Mouse (Mus musculus): ENCODE measurements around the gene Lrch1.

Lrch1 gene

DNA sequence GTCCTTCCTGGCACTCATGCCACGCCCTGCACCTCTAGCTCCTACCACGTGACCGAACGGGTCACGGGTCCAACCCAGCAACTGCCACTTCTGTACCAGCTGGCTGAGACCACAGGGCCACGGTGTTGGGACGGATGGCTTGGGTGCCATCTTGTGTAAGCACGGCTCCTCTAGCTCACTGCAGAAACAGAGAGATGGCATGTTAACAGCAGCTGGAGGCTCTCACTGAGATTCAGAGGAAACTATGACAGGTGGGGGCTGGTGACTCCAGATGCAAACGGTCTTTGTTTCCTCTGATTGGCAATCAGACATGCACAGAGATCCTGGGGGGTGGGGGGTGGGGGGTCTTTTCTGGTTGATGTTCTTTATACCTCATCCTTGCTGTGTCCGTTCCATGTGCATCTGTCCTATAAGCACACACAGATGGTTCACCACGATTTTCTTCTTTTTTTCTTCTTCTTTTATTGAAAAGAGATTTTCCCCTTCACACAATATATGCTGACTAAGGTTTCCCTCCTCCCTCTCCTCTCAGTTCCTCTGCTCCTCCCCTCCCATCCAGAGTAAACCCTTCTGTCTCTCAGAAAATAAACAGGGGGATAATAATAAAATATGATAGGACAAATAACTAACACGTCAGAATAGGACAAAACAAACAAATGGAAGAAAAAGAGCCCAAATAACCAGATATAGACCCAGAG is 25.5 kb downstream of the Lrch1 start:
- DNase-seq (ENCODE audit: low read depth, low spot score), result no peak

DNA sequence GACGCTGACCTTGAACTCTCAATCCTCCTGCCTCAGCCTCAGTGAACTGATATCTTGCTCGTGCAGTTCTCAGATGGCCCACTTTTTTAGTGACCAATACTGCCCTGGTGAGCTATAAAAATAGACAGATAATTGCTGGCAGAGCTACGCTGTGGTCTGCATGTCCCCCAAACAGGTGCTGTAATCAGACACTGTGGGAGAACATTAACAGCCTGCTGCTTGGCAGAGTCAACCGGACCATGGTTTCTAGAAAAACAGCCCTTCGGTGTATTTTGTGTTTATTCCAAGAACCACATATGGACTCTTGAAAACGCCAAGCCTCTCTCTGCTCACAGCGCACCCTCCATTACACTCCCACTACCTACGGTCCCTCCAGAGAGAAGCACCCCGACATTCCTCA is 26.2 kb downstream of the Lrch1 start:
- no peak for DNase-seq (ENCODE audit: low read depth, low spot score)

DNA sequence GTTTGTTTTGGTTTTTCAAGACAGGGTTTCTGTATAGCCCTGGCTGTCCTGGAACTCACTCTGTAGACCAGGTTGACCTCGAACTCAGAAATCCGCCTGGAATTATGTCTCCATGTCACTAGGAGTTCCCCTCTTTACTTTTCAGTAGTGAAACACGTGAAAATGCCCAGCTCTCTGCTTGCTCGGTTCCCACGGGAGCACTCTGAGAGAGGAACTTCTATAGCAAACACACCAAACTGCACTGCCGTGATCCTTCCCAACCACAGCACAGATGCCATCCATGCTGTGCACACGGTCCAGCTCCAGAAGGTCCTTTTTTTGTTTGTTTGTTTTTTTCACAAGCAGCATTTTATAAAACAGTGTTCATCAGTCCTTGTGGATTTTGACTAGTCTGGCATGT is 28.5 kb downstream of the Lrch1 start:
- DNase-seq (ENCODE audit: low read depth, low spot score), result no peak

DNA sequence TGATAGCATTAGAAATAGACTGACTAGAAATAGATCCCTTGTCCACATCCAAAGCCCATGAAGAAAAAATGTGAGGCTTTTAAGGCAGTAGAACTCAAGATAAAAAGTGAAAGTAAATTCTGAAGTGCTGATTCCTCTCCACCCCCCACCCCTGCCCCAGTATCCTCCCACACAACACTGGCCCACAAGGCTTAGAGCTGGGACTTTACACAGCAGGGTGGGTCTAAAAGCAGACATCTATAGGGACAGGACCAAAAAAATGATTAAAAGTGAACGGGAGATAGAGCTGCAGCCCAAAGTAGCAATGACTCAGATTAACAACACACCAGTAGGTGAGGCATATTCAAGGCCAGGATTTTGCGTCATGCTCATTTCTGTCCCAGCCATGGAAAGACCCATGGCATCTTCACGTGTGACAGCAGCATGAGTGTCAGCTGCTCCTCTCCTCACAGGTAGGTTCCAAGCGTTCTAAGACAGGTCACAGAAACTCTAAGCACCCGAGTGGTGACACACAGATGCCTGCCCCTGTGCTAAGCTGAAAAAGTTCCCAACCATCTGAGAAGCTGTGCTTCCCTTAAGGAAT is 29.1 kb downstream of the Lrch1 start:
- peak; percentile 39 for DNase-seq (ENCODE audit: low read depth, low spot score)

DNA sequence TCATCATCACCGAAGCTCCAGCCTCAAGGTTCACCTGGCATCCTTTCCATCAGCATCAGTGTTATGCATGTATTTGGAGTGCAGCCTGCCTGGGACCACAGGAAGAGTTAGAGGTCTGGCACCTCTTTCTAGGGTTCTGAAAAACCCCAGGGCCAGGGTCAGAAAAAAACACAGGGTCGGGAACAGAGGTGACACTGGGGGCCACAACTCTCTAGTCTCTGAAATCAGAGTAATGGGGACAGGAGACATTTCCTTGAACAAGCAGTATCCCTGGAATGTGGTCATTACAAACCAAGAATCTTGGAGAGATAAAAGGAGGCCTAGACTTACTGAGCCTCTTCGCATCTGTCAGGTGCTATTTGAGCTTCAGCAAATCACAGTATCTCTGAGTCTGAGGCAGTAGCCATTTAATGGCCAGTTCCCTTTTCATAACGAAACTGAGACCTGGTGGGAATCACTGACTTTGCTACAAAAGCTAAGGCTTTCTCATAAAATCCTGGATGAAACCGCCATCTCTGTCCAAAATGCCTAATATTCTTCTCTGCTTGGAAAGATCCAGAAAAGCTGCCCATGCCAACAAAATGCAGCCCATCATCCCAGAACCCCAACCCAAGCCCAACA is 30.1 kb downstream of the Lrch1 start:
- no peak for DNase-seq (ENCODE audit: low read depth, low spot score)

DNA sequence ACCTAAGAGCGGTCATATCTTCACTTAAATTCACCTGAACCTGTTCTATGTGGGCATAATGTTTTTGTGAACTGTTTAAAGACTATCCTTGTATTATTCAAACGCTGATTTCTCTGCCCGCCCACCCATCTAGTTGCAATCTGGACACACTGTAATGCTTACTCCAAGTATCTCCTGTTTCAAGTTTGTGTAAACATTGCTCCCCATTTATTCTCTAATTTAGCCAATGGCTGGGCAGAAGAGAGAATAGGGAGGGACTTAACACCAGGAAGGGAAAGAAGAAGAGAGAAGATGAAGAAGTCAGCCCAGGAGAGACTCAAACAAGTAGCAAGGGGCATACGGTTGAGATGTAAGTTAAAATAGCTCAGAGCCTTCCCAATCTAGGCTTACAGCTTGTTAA is 31.0 kb downstream of the Lrch1 start:
- DNase-seq (ENCODE audit: low read depth, low spot score), result no peak

DNA sequence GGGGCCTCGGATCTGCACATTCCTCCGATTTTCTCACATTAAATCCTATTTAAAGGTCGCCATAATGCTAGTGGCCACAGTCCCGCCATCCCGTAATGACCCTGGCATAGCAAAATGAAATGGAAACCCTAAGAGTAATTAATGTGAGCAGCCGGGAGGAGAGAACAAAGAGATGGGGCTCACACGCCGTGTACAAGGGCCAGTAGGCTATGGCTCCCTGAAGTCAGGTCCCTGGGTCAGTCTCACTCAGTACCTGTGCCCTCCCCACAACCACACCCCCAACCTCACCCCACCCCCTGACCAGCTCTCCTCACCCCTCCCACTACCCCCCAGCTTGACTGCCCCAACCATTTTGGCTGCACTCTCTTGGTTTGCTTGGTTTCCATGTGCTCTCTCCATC is 31.6 kb downstream of the Lrch1 start:
- DNase-seq (ENCODE audit: low read depth, low spot score), result no peak

DNA sequence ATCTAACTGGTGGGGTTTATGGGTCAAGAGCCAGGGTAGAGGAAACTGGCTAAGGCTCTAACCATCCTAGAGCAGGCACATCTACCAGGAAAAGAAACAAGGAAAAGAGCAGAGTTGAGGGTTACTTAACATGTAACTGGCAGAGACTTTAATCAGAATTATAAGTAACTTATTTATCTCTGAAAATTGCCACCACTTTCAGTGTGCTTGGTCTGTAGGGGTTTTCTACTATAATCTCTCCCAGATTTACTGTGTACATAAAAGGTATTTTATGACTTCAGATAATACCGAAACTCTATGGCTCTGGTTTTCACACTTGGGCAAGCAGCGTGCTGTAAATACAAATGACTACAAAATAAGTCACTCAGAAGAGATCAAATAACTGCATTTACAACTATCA is 32.0 kb downstream of the Lrch1 start:
- no peak for DNase-seq (ENCODE audit: low read depth, low spot score)

DNA sequence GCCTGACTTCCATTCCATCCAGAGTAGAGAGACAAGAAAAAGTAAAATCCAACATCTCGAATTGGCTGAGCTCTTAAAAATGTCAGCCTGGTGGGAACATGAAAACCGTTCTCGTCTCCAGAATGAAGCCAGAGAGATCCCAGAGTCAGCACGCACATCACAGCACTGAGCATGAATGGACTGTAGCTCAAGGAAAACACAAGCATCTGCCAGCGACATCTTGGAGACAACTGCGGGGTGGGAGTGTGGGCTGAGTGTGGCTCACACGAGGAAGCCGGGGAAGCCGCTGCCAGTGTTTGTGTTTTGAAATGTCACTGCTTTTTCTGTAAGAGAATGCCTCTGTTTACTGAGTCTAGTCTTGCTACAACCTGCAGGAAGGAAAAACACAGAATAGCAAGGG is 32.7 kb downstream of the Lrch1 start:
- no peak for DNase-seq (ENCODE audit: low read depth, low spot score)

DNA sequence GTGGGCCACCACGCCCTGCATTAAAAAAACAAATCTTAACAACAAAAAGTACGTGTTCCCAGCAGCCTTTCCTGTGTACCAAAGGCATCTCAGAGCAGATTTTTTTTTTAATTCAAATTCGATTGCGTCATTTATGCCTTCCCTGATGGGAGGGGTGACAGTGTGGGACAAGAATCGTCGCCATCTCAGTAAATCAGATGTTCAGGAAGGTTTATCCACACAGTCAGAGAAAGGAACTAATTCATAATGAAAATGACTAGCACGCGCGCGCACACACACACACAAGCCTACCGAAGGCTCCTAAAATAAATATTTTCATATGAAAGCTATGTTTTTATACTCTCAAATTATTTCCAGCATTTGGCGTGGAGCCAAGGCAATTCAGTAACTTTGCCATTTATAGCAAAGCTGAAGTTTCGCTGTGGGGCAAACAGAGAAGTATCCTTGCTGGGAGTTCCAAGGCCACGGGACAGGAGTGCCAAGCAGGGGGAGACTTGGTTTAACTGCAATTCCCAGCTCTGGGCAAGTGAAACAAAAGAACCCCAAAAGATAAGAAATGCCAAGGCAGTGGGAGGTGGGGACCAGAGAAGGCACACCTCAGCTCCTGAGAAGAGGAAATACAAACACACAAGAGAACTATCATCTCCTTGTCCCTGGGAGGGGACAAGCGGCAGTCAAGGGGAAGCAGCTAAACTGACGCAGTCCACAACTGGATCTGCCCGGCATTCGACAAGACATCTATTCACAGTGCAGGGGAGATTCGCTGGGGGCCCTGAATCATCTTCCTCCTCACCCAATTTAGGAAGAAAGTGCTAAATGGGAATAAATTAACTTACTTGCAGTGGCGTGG is 34.1 kb downstream of the Lrch1 start:
- DNase-seq (ENCODE audit: low read depth, low spot score), result no peak

DNA sequence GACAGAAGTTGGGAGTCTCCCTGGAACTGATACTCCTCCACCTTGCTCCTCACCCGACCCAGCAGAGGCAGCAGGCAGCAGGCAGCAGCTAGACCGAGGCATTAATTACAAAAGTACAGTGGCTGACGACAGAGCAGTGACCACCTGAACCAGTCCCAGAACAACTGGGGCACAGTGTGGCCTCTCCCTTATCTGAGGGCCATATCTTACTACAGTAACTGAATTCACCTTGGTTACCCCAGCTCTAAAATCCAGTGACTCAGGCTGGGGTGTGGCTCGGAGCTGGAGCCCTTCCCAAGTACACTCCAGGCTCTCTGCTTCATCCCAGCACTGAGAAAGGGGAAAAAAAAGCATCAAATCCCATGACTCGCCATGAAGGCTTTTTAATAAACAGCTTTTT is 37.3 kb downstream of the Lrch1 start:
- DNase-seq (ENCODE audit: low read depth, low spot score), result peak; percentile 90

DNA sequence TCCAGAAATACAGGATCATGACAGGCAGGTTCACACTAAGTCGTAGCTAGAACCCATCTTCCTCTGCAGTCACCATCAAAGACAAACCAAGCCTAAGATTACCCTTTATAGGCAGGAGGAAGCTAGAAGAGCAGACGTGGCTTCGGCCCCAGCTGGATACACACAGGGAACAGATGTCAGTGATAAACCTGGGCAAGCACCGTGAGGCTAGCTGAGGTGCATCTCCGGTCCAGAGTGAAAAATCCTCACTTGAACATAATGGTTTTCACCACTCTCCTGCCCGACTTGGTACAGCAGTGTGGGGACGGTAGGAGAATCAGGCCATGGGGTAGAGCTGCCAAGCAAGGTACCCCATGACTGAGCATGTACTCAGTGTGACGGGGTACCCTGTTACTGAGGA is 38.7 kb downstream of the Lrch1 start:
- DNase-seq (ENCODE audit: low read depth, low spot score), result no peak

DNA sequence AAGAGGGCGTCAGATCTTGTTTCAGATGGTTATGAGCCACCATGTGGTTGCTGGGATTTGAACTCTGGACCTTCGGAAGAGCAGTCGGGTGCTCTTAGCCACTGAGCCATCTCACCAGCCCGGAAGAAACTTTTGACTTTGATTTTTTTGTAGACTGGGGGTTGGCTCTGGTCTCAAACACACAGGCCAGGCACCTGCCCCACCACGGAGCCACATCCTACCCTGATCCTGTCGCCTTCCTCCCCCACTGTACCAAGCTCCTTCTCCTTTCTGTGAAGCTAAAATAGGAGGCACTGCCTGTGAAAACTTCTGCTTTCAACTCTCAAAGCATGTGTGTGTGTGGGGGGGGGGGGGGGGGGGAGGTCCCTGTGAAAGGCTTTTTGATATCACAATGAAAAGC is 39.4 kb downstream of the Lrch1 start:
- DNase-seq (ENCODE audit: low read depth, low spot score), result no peak

DNA sequence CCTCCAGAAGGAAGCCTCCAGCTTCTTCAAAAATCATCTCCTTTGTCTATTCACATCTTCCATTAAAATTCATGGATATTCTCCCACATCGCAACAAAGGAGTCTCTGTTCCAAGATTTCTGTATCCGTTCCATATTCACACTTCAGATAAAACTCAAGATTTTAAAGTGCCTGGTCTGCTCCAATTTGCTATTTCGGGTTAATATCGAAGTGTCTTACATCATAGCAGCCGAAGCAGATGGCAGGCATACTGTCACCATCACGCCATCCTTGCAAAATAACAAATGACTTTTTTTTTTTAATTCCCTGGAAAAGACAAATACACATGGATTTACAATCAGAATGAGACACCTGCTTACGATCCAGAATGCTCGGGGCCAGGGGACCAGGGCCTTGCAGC is 40.0 kb downstream of the Lrch1 start:
- no peak for DNase-seq (ENCODE audit: low read depth, low spot score)

DNA sequence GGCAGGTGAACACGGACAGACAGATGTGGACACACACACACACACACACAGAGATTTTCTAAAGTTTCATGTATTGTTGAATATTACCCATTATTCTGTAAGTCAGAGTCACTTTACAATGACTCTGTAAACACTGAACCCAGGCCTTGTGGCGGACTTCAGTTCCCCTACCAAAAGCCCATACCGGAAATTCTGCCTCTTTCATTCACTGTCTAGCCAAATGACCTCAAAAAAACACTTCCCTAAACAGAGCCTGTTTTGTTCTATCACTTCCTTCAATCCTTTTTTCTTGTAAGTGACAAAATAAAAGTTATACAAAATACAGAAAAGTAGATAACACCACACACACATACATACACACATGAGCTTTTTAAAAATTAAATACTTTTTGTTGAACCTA is 41.7 kb downstream of the Lrch1 start:
- DNase-seq (ENCODE audit: low read depth, low spot score), result no peak

DNA sequence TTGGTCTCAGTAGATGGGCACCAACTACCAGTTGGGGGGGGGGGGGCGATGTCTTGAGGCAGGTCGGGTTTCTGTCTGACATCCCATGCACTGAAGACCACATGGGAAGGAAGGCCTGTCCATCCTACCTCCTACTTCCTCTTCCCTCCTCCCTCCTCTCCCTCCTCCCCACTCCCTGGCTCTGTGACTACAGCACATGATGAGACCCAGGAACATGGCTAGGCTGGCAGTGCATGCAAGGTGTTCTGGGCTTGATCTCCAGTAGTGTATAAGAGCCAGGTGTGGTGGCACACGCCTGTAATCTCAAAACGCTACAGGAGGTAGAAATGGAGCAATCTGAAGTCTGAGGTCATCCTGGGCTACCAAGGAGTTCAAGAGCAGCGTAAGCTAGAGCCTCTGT is 43.2 kb downstream of the Lrch1 start:
- DNase-seq (ENCODE audit: low read depth, low spot score), result no peak

DNA sequence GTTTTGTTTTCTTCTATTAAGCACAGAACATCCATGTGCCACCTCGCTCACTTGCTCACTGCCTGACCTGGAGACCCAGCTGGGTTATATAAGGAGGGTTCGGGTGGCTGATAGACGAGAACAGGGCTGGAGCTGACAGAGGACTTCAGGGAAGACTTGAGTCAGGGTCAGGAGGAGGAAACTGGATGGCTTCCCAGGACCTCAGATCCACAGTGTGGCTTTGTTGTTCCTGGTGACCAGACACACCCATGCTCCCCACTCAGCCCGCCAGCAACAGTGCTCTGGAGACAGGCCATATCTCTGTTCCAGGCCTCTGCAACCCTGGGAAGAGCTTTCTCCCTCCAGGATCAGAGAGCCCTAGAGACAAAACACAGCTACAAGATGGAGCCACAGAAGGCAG is 44.6 kb downstream of the Lrch1 start:
- peak; percentile 54 for DNase-seq (ENCODE audit: low read depth, low spot score)

DNA sequence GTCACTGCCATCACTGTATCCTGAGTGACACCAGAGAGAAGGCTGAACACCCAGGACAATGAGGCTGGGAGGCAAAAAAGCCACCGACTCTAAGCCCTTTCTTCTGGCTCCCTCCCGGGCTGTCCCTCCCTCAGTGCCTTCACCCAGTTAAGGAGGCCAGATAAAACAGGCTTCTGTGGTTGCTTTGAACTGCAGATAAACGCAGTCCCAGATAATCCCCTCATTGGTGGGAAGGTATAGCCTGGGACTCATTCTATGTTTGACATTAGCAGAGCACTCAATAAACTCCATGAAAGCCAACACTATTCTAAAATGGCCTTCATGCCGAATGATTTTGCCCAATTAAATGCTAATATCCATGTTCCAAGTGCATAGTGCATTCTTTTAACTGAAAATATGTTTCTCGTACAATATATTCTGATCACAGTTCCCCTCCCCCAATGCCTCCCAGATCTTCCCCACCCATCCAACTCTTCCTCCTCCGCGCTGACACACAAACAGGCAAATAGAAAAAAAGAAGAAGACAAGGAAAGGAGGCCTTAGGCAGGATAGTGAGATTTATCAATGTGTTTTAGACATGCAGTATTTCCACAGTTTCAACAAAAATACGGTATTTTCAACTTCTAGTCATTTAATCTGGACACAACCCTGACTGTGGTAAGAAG is 46.8 kb downstream of the Lrch1 start:
- DNase-seq (ENCODE audit: low read depth, low spot score), result no peak

DNA sequence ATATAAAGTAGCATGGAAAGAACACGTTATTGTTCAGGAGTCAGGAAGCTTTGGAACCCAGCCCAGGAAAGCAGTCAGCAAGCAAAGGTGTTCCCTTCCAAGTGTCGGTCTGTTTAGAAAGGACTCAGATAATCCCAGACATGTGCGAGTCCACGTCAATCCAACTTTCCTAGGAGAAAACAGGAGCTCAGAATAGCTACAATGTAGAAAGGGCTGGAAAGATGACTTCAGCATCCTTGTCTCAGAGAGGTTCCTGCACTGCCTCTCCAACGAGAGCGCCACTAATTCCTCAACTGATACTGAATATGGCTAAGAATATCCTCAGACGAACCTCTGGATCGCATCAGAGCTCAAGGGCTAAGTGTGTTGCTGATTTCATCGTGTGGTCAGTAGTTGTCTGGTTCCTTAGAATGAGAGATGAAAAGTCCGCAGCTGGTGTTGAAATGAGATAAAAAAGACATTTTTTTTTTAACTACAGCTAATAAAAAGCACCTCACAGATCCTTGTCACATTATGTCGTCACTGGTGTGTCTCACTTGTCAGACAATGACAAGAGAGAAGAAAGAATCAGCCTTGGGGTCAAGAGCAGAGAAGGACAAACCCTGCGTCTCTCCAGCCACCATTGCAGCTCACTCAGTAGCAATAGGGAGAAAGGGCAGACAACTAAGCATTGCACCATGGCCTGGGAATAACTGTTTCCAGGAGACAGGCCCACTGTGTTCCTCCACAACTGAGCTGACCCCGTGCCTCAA is 47.5 kb downstream of the Lrch1 start:
- DNase-seq (ENCODE audit: low read depth, low spot score), result no peak

DNA sequence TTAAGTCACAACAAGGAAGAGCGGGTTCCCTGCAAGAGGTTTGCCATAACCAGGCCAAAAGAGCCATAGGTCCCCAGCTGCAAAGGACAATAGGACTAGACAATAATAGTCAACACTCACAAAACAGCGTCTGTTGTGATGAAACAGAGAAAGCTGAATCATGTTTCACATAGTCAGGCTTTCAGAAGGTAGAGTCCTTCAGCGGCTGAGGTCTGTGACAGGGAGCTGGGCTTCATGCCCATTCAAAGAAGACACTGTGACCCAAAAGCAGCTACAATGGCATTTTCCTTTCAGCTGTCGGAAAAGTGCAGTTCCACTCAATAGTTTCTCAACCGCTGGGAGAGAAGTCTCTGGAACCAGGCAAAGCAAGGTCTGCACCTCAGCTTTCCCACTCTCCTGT is 48.7 kb downstream of the Lrch1 start:
- no peak for DNase-seq (ENCODE audit: low read depth, low spot score)

DNA sequence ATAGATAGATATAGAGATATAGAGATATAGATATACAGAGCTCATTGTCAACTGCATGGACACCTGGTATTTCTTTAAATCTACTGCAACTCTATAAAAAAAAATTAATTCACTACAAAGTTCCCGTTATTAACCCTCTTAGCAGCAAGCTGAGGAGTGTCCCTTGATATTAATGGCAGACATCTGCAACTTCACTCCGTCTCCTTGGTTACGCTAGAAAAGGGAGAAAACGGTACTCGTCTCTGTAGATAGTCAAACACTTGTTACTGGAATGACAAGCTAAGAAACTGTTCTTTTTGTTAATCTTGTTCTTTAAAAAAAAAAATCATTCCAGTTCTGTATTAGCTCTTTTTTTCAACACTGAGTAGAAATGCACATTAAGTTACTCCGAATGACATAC is 54.0 kb downstream of the Lrch1 start:
- DNase-seq (ENCODE audit: low read depth, low spot score), result no peak
